Mouse (Mus musculus): ENCODE data around the gene Ticrr.

GRCm38 (mm10) chr7:79731438-79731837 lies 71.4 kb downstream of the Ticrr start:
- no peak for TF ChIP-seq CTCF (IDR thresholded peaks at IDR 0.05; ENCODE audit: control insufficient read depth, insufficient read depth, low read length)
- no peak for TF ChIP-seq POLR2A (IDR thresholded peaks at IDR 0.05; ENCODE audit: borderline replicate concordance, control insufficient read depth, low read depth, low read length)
